Mouse (Mus musculus): ENCODE data around the gene Olfr803. TPM values are rescaled to one million over a fixed set of nuclear protein-coding genes. Genes with fewer than 3 reads are reported as not detected.

Olfr803 gene
- polyA plus RNA-seq (2017; shearing (Covaris generic)), result not detected

DNA sequence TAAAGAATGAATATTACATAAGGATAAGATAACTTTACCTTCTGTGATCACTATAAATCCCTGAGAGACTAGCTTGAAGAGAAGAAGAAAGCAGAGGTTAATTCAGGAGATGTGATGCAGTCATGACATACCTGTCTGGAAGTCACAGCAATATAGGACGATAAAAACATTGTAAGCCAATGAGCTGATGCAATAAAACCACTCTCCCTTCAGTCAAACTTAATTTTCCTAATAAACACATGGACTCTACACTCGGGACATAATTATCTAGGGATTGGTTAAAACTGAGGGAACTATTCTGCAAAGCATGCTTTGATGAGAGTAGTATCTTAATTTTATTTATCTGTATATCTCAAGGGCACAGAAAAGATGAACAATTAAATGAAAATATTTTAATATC lies at the start of gene Olfr803:
Olfr803 (minus strand) TSS at position 101 of the 400 bp plus-strand sequence.

DNA sequence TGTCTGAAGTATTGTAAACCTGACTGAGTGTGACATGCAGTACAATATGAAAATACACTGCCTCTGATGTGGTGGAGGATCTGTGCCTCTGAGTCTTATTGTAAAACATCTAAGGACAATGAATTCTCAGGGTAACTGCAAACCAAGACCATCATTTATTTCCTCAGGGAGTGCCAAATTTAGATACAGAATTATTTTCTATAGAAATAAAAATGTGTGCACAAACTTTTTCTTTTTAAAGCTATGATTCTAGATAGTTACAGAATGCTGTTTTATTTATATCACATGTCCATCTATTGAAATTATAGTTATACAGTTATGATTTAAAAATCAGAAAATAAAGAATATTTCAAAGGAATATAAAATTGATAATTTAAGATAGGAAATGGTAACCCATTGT lies 47.7 kb upstream of the Olfr803 start, which contains the start of gene Olfr806:
Olfr806 (minus strand) TSS at position 101 of the 400 bp plus-strand sequence.

DNA sequence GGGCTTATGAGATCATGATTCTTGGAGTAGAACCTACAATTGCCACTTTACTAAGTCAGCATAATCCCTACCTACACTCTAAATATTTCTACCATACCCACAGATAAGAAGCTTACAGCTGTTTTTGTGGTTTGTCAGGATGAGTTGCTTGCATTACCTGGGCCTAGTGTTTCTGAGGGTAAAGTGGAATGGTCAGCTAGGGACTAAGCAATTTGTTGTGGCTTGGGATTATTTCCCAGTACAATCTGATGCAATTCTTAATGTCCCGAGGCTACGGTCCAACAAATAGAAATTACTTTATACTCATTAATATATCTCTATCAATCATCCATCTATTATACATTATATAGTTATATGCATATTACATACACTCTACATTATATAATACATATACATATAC lies 35.2 kb upstream of the Olfr803 start, which contains the start of gene Olfr805:
Olfr805 (minus strand) TSS at position 101 of the 400 bp plus-strand sequence.

DNA sequence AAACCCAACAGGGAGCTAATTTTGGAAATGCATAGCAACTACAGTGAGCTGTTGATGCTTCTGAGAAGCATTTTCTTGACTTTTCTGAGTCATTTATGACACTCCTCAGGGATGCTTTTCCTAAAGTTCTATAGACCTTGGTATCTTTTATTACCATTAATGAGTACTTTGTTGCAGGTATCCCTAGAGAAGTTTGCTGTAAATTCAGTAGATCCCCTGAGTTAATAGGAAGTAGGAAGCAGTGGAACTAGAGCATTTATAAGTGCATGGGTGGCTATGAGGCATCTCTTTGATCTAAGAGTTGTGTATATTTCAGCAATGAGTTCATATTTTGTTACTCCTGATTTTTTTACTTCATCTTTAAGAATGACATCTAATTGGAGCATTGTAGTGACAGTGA lies 8.8 kb upstream of the Olfr803 start, which contains the start of gene Olfr804:
Olfr804 (plus strand) TSS at position 301 of the 400 bp plus-strand sequence.

DNA sequence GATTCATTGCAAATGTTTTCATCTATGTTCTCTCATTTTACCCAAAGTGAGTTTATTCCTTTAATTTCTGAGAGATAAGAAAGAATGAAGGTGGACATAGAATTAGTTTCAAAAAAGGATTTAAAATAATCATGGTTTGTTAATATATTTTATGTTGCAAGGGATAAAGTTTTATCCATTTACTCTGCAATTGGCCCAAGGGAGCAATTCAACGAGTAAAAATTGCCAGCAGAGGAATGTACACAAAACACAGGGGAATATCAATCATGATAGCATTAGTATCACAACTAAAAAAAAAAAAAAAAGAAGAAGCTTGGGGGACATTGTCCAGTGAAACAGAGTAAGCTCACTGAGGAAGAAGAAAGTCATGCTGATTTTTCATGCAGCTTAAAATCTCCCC lies 6.0 kb downstream of the Olfr803 start, which contains the start of gene Olfr802:
Olfr802 (minus strand) TSS at position 101 of the 400 bp plus-strand sequence.

DNA sequence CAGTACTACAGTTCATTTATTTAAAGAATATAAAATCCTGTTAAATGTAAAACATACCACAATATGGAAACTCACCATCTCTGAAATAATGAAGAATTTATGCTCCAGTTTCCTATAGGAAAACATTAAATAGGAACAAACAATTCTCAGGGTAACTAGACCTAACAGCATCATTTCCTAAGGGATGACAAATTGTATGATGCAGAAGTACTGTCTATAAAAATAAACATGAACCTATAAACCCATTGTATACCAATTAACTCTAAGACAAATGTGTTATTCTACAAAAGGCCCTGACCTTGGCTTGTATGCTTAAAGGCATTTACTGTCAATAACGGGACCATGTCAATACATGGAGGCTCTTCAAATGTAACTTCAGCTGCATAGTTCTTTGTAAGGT lies 20.3 kb downstream of the Olfr803 start, which contains the start of gene Olfr801:
Olfr801 (minus strand) TSS at position 101 of the 400 bp plus-strand sequence.

DNA sequence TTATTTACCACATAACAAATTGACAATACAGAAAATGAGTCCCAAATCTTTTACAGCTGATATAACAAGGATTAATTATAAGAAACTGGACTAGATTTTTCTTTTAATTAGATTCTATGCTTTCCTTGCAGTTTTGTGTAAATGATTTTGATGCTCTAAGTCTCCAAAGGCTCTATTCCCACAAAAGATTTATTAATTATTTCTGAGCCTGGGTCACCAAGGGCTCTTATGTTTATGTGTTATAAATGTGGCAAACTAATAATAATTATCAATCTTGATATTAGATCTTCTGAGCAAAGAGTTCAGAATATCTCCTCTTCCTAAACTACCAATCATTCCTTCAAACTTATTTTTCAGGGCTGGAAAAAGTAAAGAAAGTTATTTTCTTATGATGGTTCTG lies 36.7 kb downstream of the Olfr803 start, which contains the start of gene Olfr800:
Olfr800 (plus strand) TSS at position 301 of the 400 bp plus-strand sequence.

Other genes with a start within 250 kb of the Olfr803 start
- gene Olfr787, start 232.4 kb downstream of the Olfr803 start, polyA plus RNA-seq (2017; shearing (Covaris generic)), result under 1 TPM in 1 of 2 experiments, not detected in 1; 0.23 TPM
- gene Olfr788, start 223.3 kb downstream of the Olfr803 start, polyA plus RNA-seq (2017; shearing (Covaris generic)), result under 1 TPM in 1 of 2 experiments, not detected in 1; 0.12 TPM
- not detected for gene Olfr789, start 209.5 kb downstream of the Olfr803 start, polyA plus RNA-seq (2017; shearing (Covaris generic))
- gene Olfr790, start 195.8 kb downstream of the Olfr803 start, polyA plus RNA-seq (2017; shearing (Covaris generic)), result not detected
- gene Olfr791, start 172.5 kb downstream of the Olfr803 start, polyA plus RNA-seq (2017; shearing (Covaris generic)), result not detected
- under 1 TPM in 1 of 2 experiments, not detected in 1; 0.15 TPM for gene Olfr792, start 155.1 kb downstream of the Olfr803 start, polyA plus RNA-seq (2017; shearing (Covaris generic))
- gene Olfr794, start 126.6 kb downstream of the Olfr803 start, polyA plus RNA-seq (2017; shearing (Covaris generic)), result not detected
- under 1 TPM in 1 of 2 experiments, not detected in 1; 0.07 TPM for gene Olfr796, start 81.7 kb downstream of the Olfr803 start, polyA plus RNA-seq (2017; shearing (Covaris generic))
- not detected for gene Olfr798, start 66.4 kb downstream of the Olfr803 start, polyA plus RNA-seq (2017; shearing (Covaris generic))
- under 1 TPM in 1 of 2 experiments, not detected in 1; 0.18 TPM for gene Olfr799, start 56.8 kb downstream of the Olfr803 start, polyA plus RNA-seq (2017; shearing (Covaris generic))
- not detected for gene Olfr800, start 36.6 kb downstream of the Olfr803 start, polyA plus RNA-seq (2017; shearing (Covaris generic))
- gene Olfr801, start 20.4 kb downstream of the Olfr803 start, polyA plus RNA-seq (2017; shearing (Covaris generic)), result under 1 TPM in 1 of 2 experiments, not detected in 1; 0.30 TPM
- not detected for gene Olfr802, start 6.1 kb downstream of the Olfr803 start, polyA plus RNA-seq (2017; shearing (Covaris generic))
- not detected for gene Olfr804, start 8.9 kb upstream of the Olfr803 start, polyA plus RNA-seq (2017; shearing (Covaris generic))
- not detected for gene Olfr805, start 35.1 kb upstream of the Olfr803 start, polyA plus RNA-seq (2017; shearing (Covaris generic))
- not detected for gene Olfr806, start 47.6 kb upstream of the Olfr803 start, polyA plus RNA-seq (2017; shearing (Covaris generic))
- gene Olfr807, start 63.5 kb upstream of the Olfr803 start, polyA plus RNA-seq (2017; shearing (Covaris generic)), result not detected
- not detected for gene Olfr808, start 71.2 kb upstream of the Olfr803 start, polyA plus RNA-seq (2017; shearing (Covaris generic))
- not detected for gene Olfr809, start 80.4 kb upstream of the Olfr803 start, polyA plus RNA-seq (2017; shearing (Covaris generic))
- gene Olfr810, start 100.6 kb upstream of the Olfr803 start, polyA plus RNA-seq (2017; shearing (Covaris generic)), result not detected
- gene Olfr811, start 110.1 kb upstream of the Olfr803 start, polyA plus RNA-seq (2017; shearing (Covaris generic)), result not detected
- gene Olfr812, start 151.8 kb upstream of the Olfr803 start, polyA plus RNA-seq (2017; shearing (Covaris generic)), result under 1 TPM; 0.17 to 0.42 TPM
- gene Olfr813, start 161.1 kb upstream of the Olfr803 start, polyA plus RNA-seq (2017; shearing (Covaris generic)), result not detected
- gene Olfr814, start 185.6 kb upstream of the Olfr803 start, polyA plus RNA-seq (2017; shearing (Covaris generic)), result under 1 TPM in 1 of 2 experiments, not detected in 1; 0.04 TPM
- gene Olfr815, start 211.6 kb upstream of the Olfr803 start, polyA plus RNA-seq (2017; shearing (Covaris generic)), result under 1 TPM in 1 of 2 experiments, not detected in 1; 0.27 TPM
- gene Olfr816, start 221.3 kb upstream of the Olfr803 start, polyA plus RNA-seq (2017; shearing (Covaris generic)), result under 1 TPM in 1 of 2 experiments, not detected in 1; 0.28 TPM

Measured in activated CD4-positive, CD25-positive, alpha-beta regulatory T cell (primary cell).